Mouse (Mus musculus) thymus, adult 2 months (tissue): ENCODE measurements around the gene Sertad4.

Experiments used
- CTCF ChIP-seq: fragments of 200-500 bp; IDR thresholded peaks from 2 replicates; pipeline ENCODE4 v1.5.1; 2012; ENCODE audit warnings: mild to moderate bottlenecking, control low read depth, low read length, moderate library complexity, borderline replicate concordance; ENCODE audit not compliant: control insufficient read depth, poor library complexity, insufficient read depth; ENCODE audit errors: extremely low read depth
- POLR2A ChIP-seq: fragments of 200-500 bp; IDR thresholded peaks from 2 replicates; pipeline ENCODE4 v1.6.1; 2012; ENCODE audit warnings: mild to moderate bottlenecking, low read length, control low read depth, moderate library complexity; ENCODE audit not compliant: control insufficient read depth, poor library complexity, insufficient read depth; ENCODE audit errors: extremely low read depth

DNA sequence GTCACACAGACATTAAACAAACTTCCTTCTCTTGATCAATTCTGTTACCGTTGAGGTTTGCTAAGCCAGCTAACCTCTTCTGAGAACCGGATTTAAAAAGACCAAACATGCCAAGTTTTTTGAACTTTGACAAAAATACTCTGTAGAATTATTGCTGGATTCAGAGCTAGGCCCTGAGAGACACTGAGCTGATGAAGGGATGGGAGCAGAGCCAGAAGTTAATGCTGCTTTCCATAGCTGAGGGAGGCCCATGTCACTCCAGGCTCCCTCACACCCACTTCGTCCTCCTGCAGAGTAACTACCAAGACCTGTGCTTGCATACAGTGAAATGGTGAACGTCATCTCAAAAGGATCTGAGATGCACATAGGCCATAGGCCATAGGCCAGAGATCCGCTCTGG lies 43.3 kb downstream of the Sertad4 start:
- TF ChIP-seq CTCF (no peak), POLR2A (no peak)
